Mouse (Mus musculus): Measurements from ENCODE around the gene Ambp. TPM values are rescaled to one million over a fixed set of nuclear protein-coding genes. Genes with fewer than 3 reads are reported as not detected.
A peak's percentile ranks its signal among the peaks of the same experiment; 100 is the strongest.

The Ambp gene
- under 1 TPM in 1 of 2 experiments, not detected in 1; 0.41 TPM for total RNA-seq (2021)
- long read RNA-seq, experiment 1: 0 reads
- long read RNA-seq, experiment 2: 0 reads

- intact Hi-C loops (cut with DNase I): loop anchor here (5.0 kb wide), 1 partner anchor 148 kb away; no protein-coding TSS in a partner anchor
- no peak for DNase-seq
Observed at GRCm38 (mm10) chr4:63154699-63155098, at the start of gene Ambp. TSS of gene Ambp (minus strand) at chr4:63154799.

GRCm38 (mm10) chr4:63203874-63204273 is 49.3 kb upstream of the Ambp start:
- DNase-seq: no peak
- intact Hi-C loops (cut with DNase I): no loop called here

GRCm38 (mm10) chr4:63199366-63199765 is 44.8 kb upstream of the Ambp start:
- DNase-seq: no peak
- intact Hi-C loops (cut with DNase I): no loop called here

GRCm38 (mm10) chr4:63194366-63194765 is 39.8 kb upstream of the Ambp start:
- no peak for DNase-seq

GRCm38 (mm10) chr4:63191641-63192040 is 37.0 kb upstream of the Ambp start:
- intact Hi-C loops (cut with DNase I): no loop called here
- no peak for DNase-seq

More at GRCm38 (mm10) chr4:63194366-63194765, 39.8 kb upstream of the Ambp start:
- intact Hi-C loops (cut with DNase I): no loop called here

- intact Hi-C loops (cut with DNase I): no loop called here
- no peak for DNase-seq
Observed at GRCm38 (mm10) chr4:63186281-63186870, 31.8 kb upstream of the Ambp start.

- no peak for DNase-seq
- intact Hi-C loops (cut with DNase I): no loop called here
Observed at GRCm38 (mm10) chr4:63181556-63181955, 27.0 kb upstream of the Ambp start.

- intact Hi-C loops (cut with DNase I): no loop called here
- no peak for DNase-seq
Observed at GRCm38 (mm10) chr4:63171969-63172685, 17.5 kb upstream of the Ambp start, which contains the start of gene Kif12. TSS of gene Kif12 (minus strand) at chr4:63172131.

GRCm38 (mm10) chr4:63171122-63171521 is 16.5 kb upstream of the Ambp start:
- no peak for DNase-seq
- intact Hi-C loops (cut with DNase I): no loop called here

- DNase-seq: no peak
- intact Hi-C loops (cut with DNase I): no loop called here
Observed at GRCm38 (mm10) chr4:63170061-63170460, 15.5 kb upstream of the Ambp start.

GRCm38 (mm10) chr4:63166323-63166722 is 11.7 kb upstream of the Ambp start:
- DNase-seq: no peak
- intact Hi-C loops (cut with DNase I): no loop called here

GRCm38 (mm10) chr4:63165636-63166035 is 11.0 kb upstream of the Ambp start:
- intact Hi-C loops (cut with DNase I): no loop called here
- no peak for DNase-seq

GRCm38 (mm10) chr4:63158961-63159592 is 4.5 kb upstream of the Ambp start:
- intact Hi-C loops (cut with DNase I): loop anchor here (2.0 to 5.0 kb wide), 2 partner anchors 143 to 160 kb away; no protein-coding TSS in a partner anchor
- peak; percentile 50 to 75 for DNase-seq

- intact Hi-C loops (cut with DNase I): loop anchor here (2.0 to 5.0 kb wide), 2 partner anchors 144 to 161 kb away; no protein-coding TSS in a partner anchor
- no peak for DNase-seq
Observed at GRCm38 (mm10) chr4:63158192-63158591, 3.6 kb upstream of the Ambp start.

- DNase-seq: no peak
- intact Hi-C loops (cut with DNase I): loop anchor here (5.0 kb wide), 1 partner anchor 145 kb away; no protein-coding TSS in a partner anchor
Observed at GRCm38 (mm10) chr4:63156726-63157634, 2.4 kb upstream of the Ambp start.

- intact Hi-C loops (cut with DNase I): loop anchor here (5.0 kb wide), 1 partner anchor 147 kb away; no protein-coding TSS in a partner anchor
- DNase-seq: no peak
Observed at GRCm38 (mm10) chr4:63155596-63155995, 997 bp upstream of the Ambp start.

GRCm38 (mm10) chr4:63154028-63154427 is 571 bp downstream of the Ambp start:
- DNase-seq: no peak
- intact Hi-C loops (cut with DNase I): no loop called here

GRCm38 (mm10) chr4:63151127-63151526 is 3.5 kb downstream of the Ambp start:
- no peak for DNase-seq
- intact Hi-C loops (cut with DNase I): no loop called here

GRCm38 (mm10) chr4:63147268-63147667 is 7.3 kb downstream of the Ambp start:
- intact Hi-C loops (cut with DNase I): no loop called here
- no peak for DNase-seq
